Mouse (Mus musculus) lung, postnatal 14 days (tissue): ENCODE measurements around the gene Arhgef38.
A peak's percentile ranks its signal among the peaks of the same experiment; 100 is the strongest.

ENCODE experiments used
- DNase-seq: peaks from one replicate; pipeline ENCODE4 v3.0.0; 2021

The Arhgef38 gene

DNA sequence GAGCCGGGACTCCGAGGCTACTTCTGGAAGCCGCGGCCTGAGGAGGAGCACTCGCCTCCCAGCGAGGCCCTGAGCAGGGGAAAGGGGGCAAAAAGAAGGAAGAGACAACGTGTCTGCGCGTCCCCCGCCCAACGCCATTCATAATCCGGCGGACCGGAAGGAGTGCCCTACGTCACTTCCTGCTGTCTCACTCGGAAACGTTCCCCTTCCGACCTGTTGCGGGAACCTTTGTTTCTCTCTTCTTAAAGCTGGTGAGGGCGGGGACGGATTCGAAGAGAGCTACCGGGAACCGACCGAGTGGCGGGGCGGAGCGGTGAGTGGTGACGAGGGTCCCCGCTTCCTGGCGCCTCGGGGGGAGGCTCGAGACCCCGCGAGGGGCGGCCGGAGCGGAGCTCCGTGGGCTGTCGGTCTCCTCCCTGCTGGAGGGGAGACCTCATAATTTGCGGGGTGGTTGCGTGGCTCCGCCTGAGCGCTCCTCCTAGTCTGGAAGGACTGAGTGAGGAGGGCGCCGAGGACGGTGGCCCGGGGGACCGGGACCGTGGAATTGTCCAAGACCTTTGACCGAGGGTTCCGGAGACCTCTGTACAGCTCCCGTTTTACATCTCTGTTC is 143.0 kb downstream of the Arhgef38 start, which contains the start of the genes Ints12 and Gstcd:
TSS of gene Ints12 (plus strand) at position 177 of the 610 bp plus-strand sequence.
TSS of gene Gstcd (minus strand) at position 370 of the 610 bp plus-strand sequence.
- DNase-seq, result peak; percentile 94

GRCm38 (mm10) chr3:133091121-133091663 is 143.6 kb downstream of the Arhgef38 start:
- DNase-seq, result no peak

DNA sequence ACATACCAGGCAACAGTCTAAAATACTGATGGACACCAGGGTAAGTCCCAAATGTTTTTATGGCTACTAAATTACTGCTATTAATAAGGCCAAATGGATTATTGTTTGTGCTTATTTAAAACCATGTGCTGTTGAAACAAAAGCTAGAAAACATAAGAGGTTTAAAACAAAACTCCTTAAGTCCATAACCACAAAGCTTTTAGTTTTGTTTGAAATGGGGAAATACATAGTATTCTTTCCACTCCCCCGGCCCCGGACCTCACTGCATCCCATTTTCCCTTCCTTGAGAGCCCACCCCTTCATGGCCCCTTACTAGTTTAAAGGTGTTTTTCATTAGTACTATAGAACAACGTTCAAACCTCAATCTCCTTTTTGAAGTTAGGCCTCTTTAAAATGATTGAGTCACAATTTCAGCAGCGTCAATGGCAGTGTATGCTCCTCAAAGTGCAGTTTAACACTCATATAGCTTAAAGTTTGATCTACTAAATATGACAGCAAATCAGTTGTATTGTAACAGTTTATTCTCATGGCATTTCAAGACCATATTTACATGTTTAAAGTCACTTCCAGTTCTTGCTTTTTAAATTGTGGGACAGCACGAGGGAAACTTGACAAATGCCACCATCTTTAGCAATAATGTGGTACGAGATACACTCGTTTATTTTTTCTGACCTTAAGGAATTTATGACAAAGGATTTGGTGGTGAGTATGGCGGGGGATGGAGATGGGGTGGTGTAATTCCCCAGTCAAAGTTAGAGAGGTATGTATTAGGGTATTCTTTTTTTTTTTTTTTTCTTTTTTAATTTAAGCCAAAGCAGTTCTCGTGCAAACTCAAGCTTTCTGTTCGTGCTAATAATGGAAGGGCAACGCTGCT is 144.3 kb downstream of the Arhgef38 start:
- no peak for DNase-seq

GRCm38 (mm10) chr3:133085858-133086257 is 148.9 kb downstream of the Arhgef38 start:
- no peak for DNase-seq

GRCm38 (mm10) chr3:133082736-133083135 is 152.0 kb downstream of the Arhgef38 start:
- DNase-seq, result no peak

DNA sequence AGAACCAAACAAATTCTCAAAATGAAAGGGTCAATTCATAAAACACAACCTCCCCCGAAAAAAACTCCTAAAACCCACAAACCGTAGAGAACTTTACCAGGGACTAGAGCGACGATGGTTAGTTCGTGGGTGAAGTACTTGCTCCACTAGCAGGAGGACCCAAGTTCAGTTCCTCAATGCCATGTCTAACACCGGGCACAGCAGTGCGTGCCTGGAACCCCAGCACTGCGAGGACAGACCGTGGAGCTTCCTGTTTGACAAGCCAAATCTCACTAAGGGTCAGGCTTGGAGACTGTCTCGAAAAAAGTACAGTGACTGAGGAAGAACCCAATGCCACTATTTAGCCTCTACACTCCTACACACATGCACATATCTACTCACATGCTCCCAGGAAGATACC is 159.2 kb downstream of the Arhgef38 start:
- no peak for DNase-seq
